9 mouse cellular contexts compared by ENCODE assay signal in the genomic region with DNA sequence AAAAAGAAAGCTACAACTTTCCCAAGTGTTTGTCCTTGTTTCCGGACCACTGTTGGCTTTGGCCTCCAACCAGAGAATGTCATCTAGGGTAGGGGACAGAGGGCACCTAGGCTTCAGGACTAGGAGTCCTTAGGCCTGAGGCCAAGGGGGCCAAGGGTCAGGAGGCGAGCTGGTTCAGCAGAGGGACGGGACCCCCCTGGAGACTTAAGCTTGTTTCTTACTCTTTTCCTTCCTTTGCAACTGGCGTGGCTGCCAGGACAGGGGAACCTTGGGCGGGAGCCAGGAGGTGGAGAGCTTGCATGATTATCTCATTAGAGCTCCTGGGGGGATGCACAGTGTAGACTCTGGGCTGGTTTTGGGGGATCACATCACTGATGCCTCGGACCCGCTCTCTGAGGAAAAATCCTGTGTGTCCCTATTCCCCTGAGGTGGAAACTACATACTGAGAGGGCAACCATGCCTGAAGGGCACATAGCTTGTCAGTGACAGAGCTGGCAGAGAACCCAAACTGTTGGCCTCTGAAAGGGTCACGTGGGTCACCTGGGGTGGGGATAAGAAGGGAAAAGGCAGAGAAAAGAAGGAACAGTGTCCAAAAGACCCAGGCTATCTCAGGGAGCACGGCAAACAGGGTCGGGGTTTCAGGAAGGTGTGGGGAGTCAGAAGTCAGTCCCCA. TPM values are rescaled to one million over a fixed set of nuclear protein-coding genes. Genes with fewer than 3 reads are reported as not detected.
DNase-seq lines count a peak whose midpoint lies in the region; ATAC-seq and TF ChIP-seq lines count a peak whose summit lies in the region.
"Had no signal": no experiment of that assay in that cellular context is flagged by ENCODE, and none has a peak within 500 bp of the region (broad histone marks: within the 10 kb centered on the region; RNA-seq: fewer than 3 reads in every experiment).

No protein-coding gene starts in this region.

- peak; percentile 69 for TF ChIP-seq EP300 in liver, postnatal 0 days (IDR thresholded peaks at IDR 0.05; ENCODE audit: low read depth)

- intact Hi-C loops in left cerebral cortex, postnatal 4 days (cut with DNase I): no loop called here
- intact Hi-C loops in left cerebral cortex, postnatal 36 days (cut with DNase I): no loop called here

- WGBS in heart, embryonic 15.5 days: 39% methylated on average over 10 of the region's 10 CpGs
- 58% methylated on average over 10 of the region's 10 CpGs for WGBS in liver, postnatal 0 days (ENCODE audit: insufficient replicate concordance)
- 58% methylated on average over 10 of the region's 10 CpGs for WGBS in hindbrain, embryonic 13.5 days

- no peak for TF ChIP-seq CTCF in liver, postnatal 0 days (IDR thresholded peaks at IDR 0.05; ENCODE audit: low read depth)

- peaks cover 30% of the 10 kb centered on the region for H3K4me1 ChIP-seq in heart, embryonic 15.5 days (replicated peaks)
- H3K4me1 ChIP-seq in liver, postnatal 0 days (ENCODE audit: insufficient read depth): peaks cover 80% of the 10 kb centered on the region
- H3K4me1 ChIP-seq in hindbrain, embryonic 13.5 days (replicated peaks): peaks cover 11% of the 10 kb centered on the region

- H3K9me3 ChIP-seq in heart, embryonic 15.5 days (replicated peaks): no peaks in the 10 kb centered on the region
- no peaks in the 10 kb centered on the region for H3K9me3 ChIP-seq in liver, postnatal 0 days (ENCODE audit: low read length)
- no peaks in the 10 kb centered on the region for H3K9me3 ChIP-seq in hindbrain, embryonic 13.5 days
- H3K9me3 ChIP-seq: embryonic facial prominence, embryonic 15.5 days had no signal

- H3K4me2 ChIP-seq in heart, embryonic 15.5 days: peak overlapping the region; percentile 20; the same call in 1 of the 2 replicates
- peak overlapping the region; percentile 85 for H3K4me2 ChIP-seq in liver, postnatal 0 days (ENCODE audit: low read depth, low read length)
- H3K4me2 ChIP-seq in hindbrain, embryonic 13.5 days: no peak overlapping the region
- H3K4me2 ChIP-seq: embryonic facial prominence, embryonic 15.5 days had no signal

- peak; percentile 51 for DNase-seq in left cerebral cortex, postnatal 4 days
- DNase-seq in left cerebral cortex, postnatal 36 days (ENCODE audit: low spot score in 2 of 2): no peak
- DNase-seq in cerebellum, adult 8-10 months: peak; percentile 72
- DNase-seq in liver, postnatal 0 days: peak; percentile 75
- DNase-seq in spleen, postnatal 14 days (ENCODE audit: low spot score in 2 of 2): no peak

- H3K27me3 ChIP-seq in heart, embryonic 15.5 days: no peaks in the 10 kb centered on the region
- H3K27me3 ChIP-seq in liver, postnatal 0 days (ENCODE audit: insufficient read depth, low read length): no peaks in the 10 kb centered on the region
- H3K27me3 ChIP-seq in hindbrain, embryonic 13.5 days: no peaks in the 10 kb centered on the region
- H3K27me3 ChIP-seq: embryonic facial prominence, embryonic 15.5 days had no signal

- no peak overlapping the region for H3K9ac ChIP-seq in heart, embryonic 15.5 days
- H3K9ac ChIP-seq in liver, postnatal 0 days (replicated peaks): peak overlapping the region; percentile 56
- H3K9ac ChIP-seq in hindbrain, embryonic 13.5 days: no peak overlapping the region
- H3K9ac ChIP-seq: embryonic facial prominence, embryonic 15.5 days had no signal

- H3K4me3 ChIP-seq in heart, embryonic 15.5 days: no peak overlapping the region
- peak overlapping the region; percentile 15; the same call in 1 of the 2 replicates for H3K4me3 ChIP-seq in liver, postnatal 0 days (ENCODE audit: low read depth, low read length)
- H3K4me3 ChIP-seq in hindbrain, embryonic 13.5 days: no peak overlapping the region
- H3K4me3 ChIP-seq: embryonic facial prominence, embryonic 15.5 days had no signal

- no peak overlapping the region for H3K27ac ChIP-seq in heart, embryonic 15.5 days
- peak overlapping the region; percentile 90 for H3K27ac ChIP-seq in liver, postnatal 0 days (ENCODE audit: low read depth)
- H3K27ac ChIP-seq in hindbrain, embryonic 13.5 days: no peak overlapping the region
- H3K27ac ChIP-seq: embryonic facial prominence, embryonic 15.5 days had no signal

- 0 out of 2 replicates have a peak, but pooled peaks have one; percentile 16 for ATAC-seq in heart, embryonic 15.5 days (replicated peaks; ENCODE audit: insufficient number of reproducible peaks, insufficient read depth, low FRiP score, low read depth)
- ATAC-seq in liver, postnatal 0 days: peak; percentile 72
- ATAC-seq in granulocyte monocyte progenitor cell, adult 5-6 weeks (replicated peaks; ENCODE audit: poor library complexity, severe bottlenecking): no peak
- ATAC-seq in hindbrain, embryonic 13.5 days (ENCODE audit: low FRiP score): no peak

- H3K36me3 ChIP-seq in heart, embryonic 15.5 days: no peaks in the 10 kb centered on the region
- peaks cover 74% of the 10 kb centered on the region for H3K36me3 ChIP-seq in liver, postnatal 0 days (replicated peaks; ENCODE audit: insufficient read depth, low read length)
- H3K36me3 ChIP-seq in hindbrain, embryonic 13.5 days: no peaks in the 10 kb centered on the region
- H3K36me3 ChIP-seq: embryonic facial prominence, embryonic 15.5 days had no signal

RNA-seq across cellular contexts. Expression of a gene that starts 8.3 kb away (rescaled TPM):
- not detected for total RNA-seq in left cerebral cortex, postnatal 4 days (2021)
- under 1 TPM in 1 of 2 experiments, not detected in 1; 0.22 TPM for total RNA-seq in left cerebral cortex, postnatal 36 days (2021)
- polyA plus RNA-seq in heart, embryonic 15.5 days (2015; fragmentation: Nextera tagmentation; extraction: Ambion mirVana): 0.10 and 0.18 TPM in 2 replicates
- 0.18 and 0.28 TPM in 2 replicates for polyA plus RNA-seq in liver, postnatal 0 days (2015; fragmentation: Nextera tagmentation; extraction: Ambion mirVana)
- total RNA-seq in granulocyte monocyte progenitor cell, adult 5-6 weeks (2014; fragmentation: Nextera tagmentation): not detected in 2 replicates
- 0.30 and 0.31 TPM in 2 replicates for total RNA-seq in granulocyte monocyte progenitor cell, adult 5-6 weeks (2017)
- polyA plus RNA-seq in hindbrain, embryonic 13.5 days (2015; fragmentation: Nextera tagmentation; extraction: Ambion mirVana): not detected in 2 replicates

RNA-seq across cellular contexts. Expression of a gene that starts 8.9 kb away (rescaled TPM):
- total RNA-seq in left cerebral cortex, postnatal 4 days (2021): 10 to 100 TPM; 70.2 to 77.8 TPM
- total RNA-seq in left cerebral cortex, postnatal 36 days (2021): 10 to 100 TPM; 36.5 to 44.3 TPM
- polyA plus RNA-seq in heart, embryonic 15.5 days (2015; fragmentation: Nextera tagmentation; extraction: Ambion mirVana): 75.6 and 86.4 TPM in 2 replicates
- polyA plus RNA-seq in liver, postnatal 0 days (2015; fragmentation: Nextera tagmentation; extraction: Ambion mirVana): 65.7 and 75.1 TPM in 2 replicates
- total RNA-seq in granulocyte monocyte progenitor cell, adult 5-6 weeks (2014; fragmentation: Nextera tagmentation): 66.9 and 75.3 TPM in 2 replicates
- total RNA-seq in granulocyte monocyte progenitor cell, adult 5-6 weeks (2017): 51.4 and 53.0 TPM in 2 replicates
- 94.7 and 95.1 TPM in 2 replicates for polyA plus RNA-seq in hindbrain, embryonic 13.5 days (2015; fragmentation: Nextera tagmentation; extraction: Ambion mirVana)

Comparison
In these comparisons a context has a peak if more than half of its experiments do, and no peak if none do; other contexts are left out.
1. DNase-seq: peak in left cerebral cortex, postnatal 4 days (single experiment), cerebellum, adult 8-10 months (single experiment) and liver, postnatal 0 days (single experiment); none in left cerebral cortex, postnatal 36 days (0 of 2) and spleen, postnatal 14 days (0 of 2).
2. ATAC-seq: peak in heart, embryonic 15.5 days (single experiment) and liver, postnatal 0 days (single experiment); none in granulocyte monocyte progenitor cell, adult 5-6 weeks (single experiment) and hindbrain, embryonic 13.5 days (single experiment).